Mouse (Mus musculus): ENCODE data around the gene Zfp866.

Gene Zfp866

GRCm38 (mm10) chr8:69796721-69797345, 5.9 kb upstream of the Zfp866 start:
- peak; percentile 3 for DNase-seq

GRCm38 (mm10) chr8:69794901-69795300, 3.9 kb upstream of the Zfp866 start:
- DNase-seq, result peak; percentile 1

GRCm38 (mm10) chr8:69794096-69794495, 3.1 kb upstream of the Zfp866 start:
- peak; percentile 3 for DNase-seq

GRCm38 (mm10) chr8:69793666-69794065, 2.7 kb upstream of the Zfp866 start:
- peak; percentile 4 for DNase-seq

GRCm38 (mm10) chr8:69791415-69792068, 564 bp upstream of the Zfp866 start:
- DNase-seq, result peak; percentile 78

- DNase-seq, result peak; percentile 46
Observed at GRCm38 (mm10) chr8:69790364-69790763, 614 bp downstream of the Zfp866 start.

GRCm38 (mm10) chr8:69789731-69790130, 1.2 kb downstream of the Zfp866 start:
- peak; percentile 8 for DNase-seq

- DNase-seq, result peak; percentile 5
Observed at GRCm38 (mm10) chr8:69789105-69789504, 1.9 kb downstream of the Zfp866 start.

GRCm38 (mm10) chr8:69777111-69777510, 13.9 kb downstream of the Zfp866 start:
- DNase-seq, result no peak

GRCm38 (mm10) chr8:69775149-69775534, 15.8 kb downstream of the Zfp866 start:
- DNase-seq, result no peak

GRCm38 (mm10) chr8:69774503-69775148, 16.4 kb downstream of the Zfp866 start, which contains the start of gene Gm20422:
Gm20422 (minus strand) TSS chr8:69774886.
- DNase-seq, result peak; percentile 88

- DNase-seq, result peak; percentile 0
Observed at GRCm38 (mm10) chr8:69772106-69772505, 18.9 kb downstream of the Zfp866 start.

- DNase-seq, result no peak
Observed at GRCm38 (mm10) chr8:69771221-69771620, 19.8 kb downstream of the Zfp866 start.

GRCm38 (mm10) chr8:69761814-69762445, 29.0 kb downstream of the Zfp866 start:
- DNase-seq, result no peak

- no peak for DNase-seq
Observed at GRCm38 (mm10) chr8:69758316-69758715, 32.7 kb downstream of the Zfp866 start.

- no peak for DNase-seq
Observed at GRCm38 (mm10) chr8:69752437-69752836, 38.5 kb downstream of the Zfp866 start.

GRCm38 (mm10) chr8:69749544-69750454, 41.2 kb downstream of the Zfp866 start, which contains the start of gene Zfp963:
Zfp963 (minus strand) TSS chr8:69749970.
- DNase-seq, result peak; percentile 99

GRCm38 (mm10) chr8:69741231-69741630, 49.7 kb downstream of the Zfp866 start:
- DNase-seq, result no peak

- no peak for DNase-seq
Observed at GRCm38 (mm10) chr8:69740763-69741162, 50.2 kb downstream of the Zfp866 start.

- DNase-seq, result no peak
Observed at GRCm38 (mm10) chr8:69735495-69735894, 55.5 kb downstream of the Zfp866 start.

- DNase-seq, result no peak
Observed at GRCm38 (mm10) chr8:69717232-69717580, 73.8 kb downstream of the Zfp866 start.
